32 mouse cellular contexts compared by ENCODE assay signal in the genomic region with DNA sequence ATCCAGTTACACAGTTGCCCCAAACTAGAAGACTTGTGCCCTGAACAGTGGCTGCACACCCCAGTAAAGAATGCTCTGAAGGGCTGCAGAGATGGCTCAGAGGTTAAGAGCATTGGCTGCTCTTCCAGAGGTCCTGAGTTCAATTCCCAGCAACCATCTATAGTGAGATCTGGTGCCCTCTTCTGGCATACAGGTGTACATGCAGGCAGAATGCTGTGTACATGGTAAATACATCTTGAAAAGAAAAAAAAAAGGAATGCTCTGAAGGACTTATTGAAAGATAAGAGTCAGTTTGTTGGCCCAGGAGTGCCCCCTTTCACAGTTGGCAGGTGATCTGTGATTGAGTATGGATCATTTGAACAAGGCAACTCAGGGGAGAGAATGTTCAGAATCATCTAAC. TPM values are rescaled to one million over a fixed set of nuclear protein-coding genes. Genes with fewer than 3 reads are reported as not detected.
DNase-seq lines count a peak whose midpoint lies in the region; ATAC-seq and TF ChIP-seq lines count a peak whose summit lies in the region.
"Had no signal": no experiment of that assay in that cellular context is flagged by ENCODE, and none has a peak within 500 bp of the region (broad histone marks: within the 10 kb centered on the region; RNA-seq: fewer than 3 reads in every experiment).

No protein-coding gene starts in this region.

- H3K4me3 ChIP-seq in hindbrain, postnatal 0 days (ENCODE audit: low read length): no peak overlapping the region
- H3K4me3 ChIP-seq in hindbrain, embryonic 16.5 days (ENCODE audit: low read length): no peak overlapping the region
- H3K4me3 ChIP-seq in liver, postnatal 0 days (ENCODE audit: low read depth, low read length): no peak overlapping the region
- H3K4me3 ChIP-seq: erythroblast, embryonic 14.5 days; forebrain, embryonic 12.5 days; kidney, embryonic 15.5 days; limb, embryonic 10.5 days; limb, embryonic 15.5 days; midbrain, embryonic 10.5 days; myocyte; neural tube, embryonic 12.5 days had no signal

- no peaks in the 10 kb centered on the region for H3K36me3 ChIP-seq in hindbrain, postnatal 0 days (ENCODE audit: insufficient read depth, low read length)
- H3K36me3 ChIP-seq in hindbrain, embryonic 16.5 days (ENCODE audit: control insufficient read depth, insufficient read depth, low read length): no peaks in the 10 kb centered on the region
- H3K36me3 ChIP-seq in liver, postnatal 0 days (replicated peaks; ENCODE audit: insufficient read depth, low read length): no peaks in the 10 kb centered on the region
- H3K36me3 ChIP-seq: forebrain, embryonic 12.5 days; G1E; kidney, embryonic 15.5 days; limb, embryonic 10.5 days; limb, embryonic 15.5 days; midbrain, embryonic 10.5 days; neural tube, embryonic 12.5 days had no signal

- no peak for ATAC-seq in hindbrain, postnatal 0 days
- ATAC-seq in hindbrain, embryonic 16.5 days: no peak
- no peak for ATAC-seq in liver, postnatal 0 days
- ATAC-seq in Patski: no peak
- no peak for ATAC-seq in erythroid progenitor cell, adult 5-6 weeks (replicated peaks; ENCODE audit: low FRiP score, poor library complexity, severe bottlenecking)
- ATAC-seq: activated CD4-positive, CD25-positive, alpha-beta regulatory T cell, adult 4 months; midbrain, embryonic 16.5 days had no signal

- H3K9ac ChIP-seq in hindbrain, postnatal 0 days (replicated peaks; ENCODE audit: low read length): no peak overlapping the region
- H3K9ac ChIP-seq in hindbrain, embryonic 16.5 days (ENCODE audit: low read depth, low read length): no peak overlapping the region
- no peak overlapping the region for H3K9ac ChIP-seq in liver, postnatal 0 days (replicated peaks)
- H3K9ac ChIP-seq: forebrain, embryonic 12.5 days; kidney, embryonic 15.5 days; limb, embryonic 15.5 days; neural tube, embryonic 12.5 days had no signal

- POLR2A ChIA-PET in Patski (lab: Charles Lee): no interaction called here

- in situ Hi-C loops in Patski (cut with MboI; ENCODE audit: low pct_unique_long_range_greater_than_20kb): no loop called here

- DNase-seq in hindbrain, postnatal 0 days (ENCODE audit: low spot score): no peak
- DNase-seq in liver, postnatal 0 days: no peak
- DNase-seq in liver (no peak), A20 (ENCODE audit: low read depth, low spot score) (peak; percentile 19), Patski (ENCODE audit: low read depth, low spot score) (no peak)
- no peak for DNase-seq in cerebellum, postnatal 10 days
- DNase-seq: adrenal gland, adult 2 months; adrenal gland, postnatal 36 days; cerebellum, adult 18-20 months; cerebellum, postnatal 14 days; gastrocnemius, postnatal 25 days; heart, postnatal 14 days; layer of hippocampus, adult 9-11 months; lung, postnatal 14 days; right cerebral cortex, adult 18-20 months; right cerebral cortex, postnatal 4 days; thymus, adult 2 months; thymus, postnatal 4 days had no signal

- TF ChIP-seq EP300 in liver, postnatal 0 days (IDR thresholded peaks at IDR 0.05; ENCODE audit: low read depth): no peak

- 0 out of 2 replicates have a peak, but pooled peaks have one; percentile 23 for TF ChIP-seq CTCF in hindbrain, postnatal 0 days (IDR thresholded peaks at IDR 0.05; ENCODE audit: low read depth)
- TF ChIP-seq CTCF in liver, postnatal 0 days (IDR thresholded peaks at IDR 0.05; ENCODE audit: low read depth): peak; percentile 59
- TF ChIP-seq CTCF in Patski (IDR thresholded peaks at IDR 0.05): peak; percentile 53

- H3K4me2 ChIP-seq in hindbrain, postnatal 0 days (ENCODE audit: low read depth, low read length): no peak overlapping the region
- no peak overlapping the region for H3K4me2 ChIP-seq in hindbrain, embryonic 16.5 days (ENCODE audit: low read length)
- H3K4me2 ChIP-seq in liver, postnatal 0 days (ENCODE audit: low read depth, low read length): no peak overlapping the region
- H3K4me2 ChIP-seq: forebrain, embryonic 12.5 days; kidney, embryonic 15.5 days; limb, embryonic 15.5 days; neural tube, embryonic 12.5 days had no signal

- no peak overlapping the region for H3K27ac ChIP-seq in hindbrain, postnatal 0 days
- no peak overlapping the region for H3K27ac ChIP-seq in hindbrain, embryonic 16.5 days (ENCODE audit: low read depth, low read length)
- no peak overlapping the region for H3K27ac ChIP-seq in liver, postnatal 0 days (ENCODE audit: low read depth)
- H3K27ac ChIP-seq: forebrain, embryonic 12.5 days; kidney, embryonic 15.5 days; limb, embryonic 10.5 days; limb, embryonic 15.5 days; midbrain, embryonic 10.5 days; neural tube, embryonic 12.5 days had no signal

- H3K9me3 ChIP-seq in hindbrain, postnatal 0 days (ENCODE audit: low read length): no peaks in the 10 kb centered on the region
- H3K9me3 ChIP-seq in hindbrain, embryonic 16.5 days (ENCODE audit: control insufficient read depth, low read length): no peaks in the 10 kb centered on the region; the same call in 1 of the 2 replicates
- no peaks in the 10 kb centered on the region for H3K9me3 ChIP-seq in liver, postnatal 0 days (ENCODE audit: low read length)
- H3K9me3 ChIP-seq: forebrain, embryonic 12.5 days; G1E; limb, embryonic 10.5 days; limb, embryonic 15.5 days; midbrain, embryonic 10.5 days; neural tube, embryonic 12.5 days had no signal

- H3K27me3 ChIP-seq in hindbrain, postnatal 0 days (ENCODE audit: insufficient read depth, low read length): no peaks in the 10 kb centered on the region
- H3K27me3 ChIP-seq in hindbrain, embryonic 16.5 days (replicated peaks; ENCODE audit: control insufficient read depth, insufficient read depth, low read length): no peaks in the 10 kb centered on the region
- no peaks in the 10 kb centered on the region for H3K27me3 ChIP-seq in liver, postnatal 0 days (ENCODE audit: insufficient read depth, low read length)
- no peaks in the 10 kb centered on the region for H3K27me3 ChIP-seq in Patski
- H3K27me3 ChIP-seq: forebrain, embryonic 12.5 days; kidney, embryonic 15.5 days; limb, embryonic 15.5 days; neural tube, embryonic 12.5 days had no signal

- CTCF ChIA-PET in Patski (lab: Charles Lee): interaction anchor here (0.5 to 1.3 kb wide), 3 partner anchors 14 to 62 kb away, joined by 3 to 6 read pairs (median 3); no protein-coding TSS in a partner anchor

- H3K4me1 ChIP-seq in hindbrain, postnatal 0 days (ENCODE audit: insufficient read depth, low read length): no peaks in the 10 kb centered on the region
- H3K4me1 ChIP-seq in hindbrain, embryonic 16.5 days (ENCODE audit: control insufficient read depth, insufficient read depth, low read depth, low read length): no peaks in the 10 kb centered on the region
- H3K4me1 ChIP-seq in liver, postnatal 0 days (ENCODE audit: insufficient read depth): peaks cover 6% of the 10 kb centered on the region; the same call in 1 of the 2 replicates
- H3K4me1 ChIP-seq: limb, embryonic 10.5 days; limb, embryonic 15.5 days; neural tube, embryonic 12.5 days had no signal

RNA-seq across cellular contexts. Expression of gene Pogz, which starts 4.0 kb away (rescaled TPM):
- total RNA-seq in hindbrain, postnatal 0 days (2014; rRNA removed): 38.6 and 42.8 TPM in 2 replicates
- polyA plus RNA-seq in hindbrain, postnatal 0 days (2015; fragmentation: Nextera tagmentation; extraction: Ambion mirVana): 13.8 and 16.8 TPM in 2 replicates
- polyA plus RNA-seq in hindbrain, embryonic 16.5 days (2015; fragmentation: Nextera tagmentation; extraction: Ambion mirVana): 16.4 and 17.3 TPM in 2 replicates
- 2.9 and 3.3 TPM in 2 replicates for polyA plus RNA-seq in liver, postnatal 0 days (2015; fragmentation: Nextera tagmentation; extraction: Ambion mirVana)
- 32.8 TPM for polyA plus RNA-seq in Patski (2021)
- 24.1 and 54.5 TPM in 2 replicates for total RNA-seq in erythroid progenitor cell, adult 5-6 weeks (2015; ENCODE audit: low replicate concordance)
- 9.2 and 11.6 TPM in 2 replicates for total RNA-seq in erythroid progenitor cell, adult 5-6 weeks (2017; ENCODE audit: low replicate concordance)

RNA-seq across cellular contexts. Expression of gene Cgn, which starts 47.1 kb away (rescaled TPM):
- 5.8 and 7.7 TPM in 2 replicates for total RNA-seq in hindbrain, postnatal 0 days (2014; rRNA removed)
- 9.8 and 10.3 TPM in 2 replicates for polyA plus RNA-seq in hindbrain, postnatal 0 days (2015; fragmentation: Nextera tagmentation; extraction: Ambion mirVana)
- polyA plus RNA-seq in hindbrain, embryonic 16.5 days (2015; fragmentation: Nextera tagmentation; extraction: Ambion mirVana): 14.4 and 15.4 TPM in 2 replicates
- polyA plus RNA-seq in liver, postnatal 0 days (2015; fragmentation: Nextera tagmentation; extraction: Ambion mirVana): 8.7 and 9.5 TPM in 2 replicates
- 6.8 TPM for polyA plus RNA-seq in Patski (2021)
- not detected in 2 replicates for total RNA-seq in erythroid progenitor cell, adult 5-6 weeks (2015; ENCODE audit: low replicate concordance)
- not detected in 2 replicates for total RNA-seq in erythroid progenitor cell, adult 5-6 weeks (2017; ENCODE audit: low replicate concordance)
- total RNA-seq: gastrocnemius, postnatal 25 days; megakaryocyte progenitor cell, adult 5-6 weeks had no signal
- polyA plus RNA-seq: activated CD4-positive, CD25-positive, alpha-beta regulatory T cell, adult 4 months had no signal

RNA-seq across cellular contexts. Expression of gene Psmb4, which starts 53.4 kb away (rescaled TPM):
- total RNA-seq in hindbrain, postnatal 0 days (2014; rRNA removed): 288 and 314 TPM in 2 replicates
- polyA plus RNA-seq in hindbrain, postnatal 0 days (2015; fragmentation: Nextera tagmentation; extraction: Ambion mirVana): 370 and 383 TPM in 2 replicates
- polyA plus RNA-seq in hindbrain, embryonic 16.5 days (2015; fragmentation: Nextera tagmentation; extraction: Ambion mirVana): 358 and 373 TPM in 2 replicates
- polyA plus RNA-seq in liver, postnatal 0 days (2015; fragmentation: Nextera tagmentation; extraction: Ambion mirVana): 172 and 174 TPM in 2 replicates
- 585 TPM for polyA plus RNA-seq in Patski (2021)
- 171 and 185 TPM in 2 replicates for total RNA-seq in erythroid progenitor cell, adult 5-6 weeks (2015; ENCODE audit: low replicate concordance)
- total RNA-seq in erythroid progenitor cell, adult 5-6 weeks (2017; ENCODE audit: low replicate concordance): 25.2 and 96.7 TPM in 2 replicates
